Mouse (Mus musculus): Measurements from ENCODE around the gene Prmt3. TPM values are rescaled to one million over a fixed set of nuclear protein-coding genes. Genes with fewer than 3 reads are reported as not detected.

Prmt3 gene
- polyA plus RNA-seq, 1 experiment from 2014 or later, result 70.2 TPM

Other genes with a start within 250 kb of the Prmt3 start
- gene Dbx1, start 141.5 kb upstream of the Prmt3 start, polyA plus RNA-seq (2016; fragmentation: Nextera tagmentation; extraction: Ambion mirVana), result 14.1 and 15.2 TPM in 2 replicates
- 2.8 and 4.2 TPM in 2 replicates for gene Htatip2, start 19.2 kb upstream of the Prmt3 start, polyA plus RNA-seq (2016; fragmentation: Nextera tagmentation; extraction: Ambion mirVana)
- gene Slc6a5, start 131.8 kb downstream of the Prmt3 start, polyA plus RNA-seq (2016; fragmentation: Nextera tagmentation; extraction: Ambion mirVana), result not detected in 2 replicates
- gene Nell1, start 196.5 kb downstream of the Prmt3 start, polyA plus RNA-seq (2016; fragmentation: Nextera tagmentation; extraction: Ambion mirVana), result 0.11 and 0.35 TPM in 2 replicates

Data from forebrain, embryonic 10.5 days (tissue).